Mouse (Mus musculus) bone marrow, adult 2 months (tissue): Measurements from ENCODE around the gene Rpl12.

Experiments used
- CTCF ChIP-seq: fragments of 200-500 bp; IDR thresholded peaks from 2 replicates; pipeline ENCODE4 v1.5.1; 2011; ENCODE audit warnings: low read length, control low read depth; ENCODE audit not compliant: control insufficient read depth, insufficient read depth
- POLR2A ChIP-seq: fragments of 200-500 bp; IDR thresholded peaks from 2 replicates; pipeline ENCODE4 v1.6.1; 2011; ENCODE audit warnings: low read depth, mild to moderate bottlenecking, control low read depth, low read length, borderline replicate concordance; ENCODE audit not compliant: control insufficient read depth

DNA sequence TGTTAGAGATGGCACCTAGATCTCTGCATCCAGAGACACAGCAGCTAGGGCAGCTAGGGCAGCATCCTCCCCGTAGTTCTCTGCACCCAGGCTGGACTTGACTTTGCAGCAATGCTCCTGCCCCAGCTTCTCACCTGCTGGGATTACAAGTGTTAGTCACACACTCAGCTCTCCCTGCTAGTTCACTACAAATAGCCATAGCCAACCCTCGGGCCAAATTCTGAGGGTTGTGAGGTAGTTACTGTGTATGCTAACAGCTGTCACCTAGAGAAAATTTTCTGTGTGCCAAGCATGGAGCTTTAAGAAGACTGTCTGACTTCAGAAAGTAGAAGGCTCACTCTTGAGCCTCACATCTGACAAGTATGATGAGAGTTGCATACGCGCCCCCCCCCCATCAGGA lies 36.4 kb downstream of the Rpl12 start:
- no peak for TF ChIP-seq POLR2A
- no peak for TF ChIP-seq CTCF
